Mouse (Mus musculus): ENCODE measurements around the gene Xpnpep3. TPM values are rescaled to one million over a fixed set of nuclear protein-coding genes. Genes with fewer than 3 reads are reported as not detected.

Xpnpep3 gene
- polyA plus RNA-seq, 1 experiment from 2014 or later = 7.8 TPM

GRCm38 (mm10) chr15:81378845-81379244 lies 21.1 kb upstream of the Xpnpep3 start:
- Histone ChIP-seq H3K9ac (replicated peaks; ENCODE audit: low read depth, low read length) (no peak overlapping the region), H3K4me3 (ENCODE audit: low read depth, low read length) (no peak overlapping the region), H3K9me3 (ENCODE audit: control insufficient read depth, low read depth, low read length) (no peaks in the 10 kb centered on the region), H3K27ac (ENCODE audit: low read length) (no peak overlapping the region), H3K4me1 (ENCODE audit: control insufficient read depth, insufficient read depth, low read length) (no peaks in the 10 kb centered on the region), H3K4me2 (replicated peaks; ENCODE audit: low read depth, low read length) (no peak overlapping the region), H3K36me3 (ENCODE audit: control insufficient read depth, insufficient read depth, low read length) (peaks cover 67% of the 10 kb centered on the region), H3K27me3 (ENCODE audit: control insufficient read depth, insufficient read depth, low read length) (no peaks in the 10 kb centered on the region)
- ATAC-seq (ENCODE audit: insufficient number of reproducible peaks, insufficient read depth, low FRiP score, low read depth) = no peak
- WGBS = 86% methylated on average over 2 of the region's 2 CpGs

GRCm38 (mm10) chr15:81386327-81386726 lies 13.6 kb upstream of the Xpnpep3 start:
- Histone ChIP-seq H3K36me3 (ENCODE audit: control insufficient read depth, insufficient read depth, low read length) (peaks cover 79% of the 10 kb centered on the region), H3K9me3 (ENCODE audit: control insufficient read depth, low read depth, low read length) (no peaks in the 10 kb centered on the region), H3K27me3 (ENCODE audit: control insufficient read depth, insufficient read depth, low read length) (no peaks in the 10 kb centered on the region), H3K4me1 (ENCODE audit: control insufficient read depth, insufficient read depth, low read length) (no peaks in the 10 kb centered on the region), H3K27ac (ENCODE audit: low read length) (no peak overlapping the region), H3K4me2 (replicated peaks; ENCODE audit: low read depth, low read length) (no peak overlapping the region), H3K4me3 (ENCODE audit: low read depth, low read length) (no peak overlapping the region), H3K9ac (replicated peaks; ENCODE audit: low read depth, low read length) (no peak overlapping the region)
- 95% methylated on average over 5 of the region's 5 CpGs for WGBS
- ATAC-seq (ENCODE audit: insufficient number of reproducible peaks, insufficient read depth, low FRiP score, low read depth) = no peak

- Histone ChIP-seq H3K27ac (ENCODE audit: low read length) (no peak overlapping the region), H3K9me3 (ENCODE audit: control insufficient read depth, low read depth, low read length) (no peaks in the 10 kb centered on the region), H3K9ac (replicated peaks; ENCODE audit: low read depth, low read length) (no peak overlapping the region), H3K4me1 (ENCODE audit: control insufficient read depth, insufficient read depth, low read length) (peaks cover 3% of the 10 kb centered on the region; the same call in 1 of the 2 replicates), H3K27me3 (ENCODE audit: control insufficient read depth, insufficient read depth, low read length) (no peaks in the 10 kb centered on the region), H3K36me3 (ENCODE audit: control insufficient read depth, insufficient read depth, low read length) (peaks cover 37% of the 10 kb centered on the region), H3K4me2 (replicated peaks; ENCODE audit: low read depth, low read length) (no peak overlapping the region), H3K4me3 (ENCODE audit: low read depth, low read length) (no peak overlapping the region)
- ATAC-seq (ENCODE audit: insufficient number of reproducible peaks, insufficient read depth, low FRiP score, low read depth) = no peak
Measured at GRCm38 (mm10) chr15:81392997-81393396, 6.9 kb upstream of the Xpnpep3 start.

GRCm38 (mm10) chr15:81394211-81394915 lies 5.6 kb upstream of the Xpnpep3 start:
- Histone ChIP-seq H3K27me3 (ENCODE audit: control insufficient read depth, insufficient read depth, low read length) (no peaks in the 10 kb centered on the region), H3K9ac (replicated peaks; ENCODE audit: low read depth, low read length) (no peak overlapping the region), H3K4me2 (replicated peaks; ENCODE audit: low read depth, low read length) (no peak overlapping the region), H3K27ac (ENCODE audit: low read length) (no peak overlapping the region), H3K36me3 (ENCODE audit: control insufficient read depth, insufficient read depth, low read length) (peaks cover 30% of the 10 kb centered on the region), H3K4me3 (ENCODE audit: low read depth, low read length) (no peak overlapping the region), H3K4me1 (ENCODE audit: control insufficient read depth, insufficient read depth, low read length) (peaks cover 4% of the 10 kb centered on the region; the same call in 1 of the 2 replicates), H3K9me3 (ENCODE audit: control insufficient read depth, low read depth, low read length) (no peaks in the 10 kb centered on the region)
- no peak for ATAC-seq (ENCODE audit: insufficient number of reproducible peaks, insufficient read depth, low FRiP score, low read depth)
- WGBS = 84% methylated on average over 8 of the region's 8 CpGs

- Histone ChIP-seq H3K4me1 (ENCODE audit: control insufficient read depth, insufficient read depth, low read length) (peaks cover 8% of the 10 kb centered on the region), H3K27me3 (ENCODE audit: control insufficient read depth, insufficient read depth, low read length) (no peaks in the 10 kb centered on the region), H3K4me3 (ENCODE audit: low read depth, low read length) (peak overlapping the region; percentile 98), H3K4me2 (replicated peaks; ENCODE audit: low read depth, low read length) (peak overlapping the region; percentile 74), H3K27ac (ENCODE audit: low read length) (no peak overlapping the region), H3K36me3 (ENCODE audit: control insufficient read depth, insufficient read depth, low read length) (no peaks in the 10 kb centered on the region), H3K9me3 (ENCODE audit: control insufficient read depth, low read depth, low read length) (no peaks in the 10 kb centered on the region), H3K9ac (replicated peaks; ENCODE audit: low read depth, low read length) (no peak overlapping the region)
- ATAC-seq (ENCODE audit: insufficient number of reproducible peaks, insufficient read depth, low FRiP score, low read depth) = no peak
Measured at GRCm38 (mm10) chr15:81398189-81398588, 1.7 kb upstream of the Xpnpep3 start.

GRCm38 (mm10) chr15:81399297-81399637 lies 671 bp upstream of the Xpnpep3 start:
- Histone ChIP-seq H3K27ac (ENCODE audit: low read length) (peak overlapping the region; percentile 94), H3K9ac (replicated peaks; ENCODE audit: low read depth, low read length) (peak overlapping the region; percentile 89), H3K4me2 (replicated peaks; ENCODE audit: low read depth, low read length) (peak overlapping the region; percentile 74), H3K27me3 (ENCODE audit: control insufficient read depth, insufficient read depth, low read length) (no peaks in the 10 kb centered on the region), H3K9me3 (ENCODE audit: control insufficient read depth, low read depth, low read length) (no peaks in the 10 kb centered on the region), H3K36me3 (ENCODE audit: control insufficient read depth, insufficient read depth, low read length) (no peaks in the 10 kb centered on the region), H3K4me3 (ENCODE audit: low read depth, low read length) (peak overlapping the region; percentile 98), H3K4me1 (ENCODE audit: control insufficient read depth, insufficient read depth, low read length) (peaks cover 8% of the 10 kb centered on the region)
- ATAC-seq (ENCODE audit: insufficient number of reproducible peaks, insufficient read depth, low FRiP score, low read depth) = no peak; the same call in 1 of the 2 replicates
- WGBS = under 1% methylated on average over 21 of the region's 21 CpGs

GRCm38 (mm10) chr15:81405008-81405407 lies 5.1 kb downstream of the Xpnpep3 start:
- 77% methylated on average over 3 of the region's 3 CpGs for WGBS
- Histone ChIP-seq H3K4me1 (ENCODE audit: control insufficient read depth, insufficient read depth, low read length) (peaks cover 5% of the 10 kb centered on the region; the same call in 1 of the 2 replicates), H3K4me3 (ENCODE audit: low read depth, low read length) (no peak overlapping the region), H3K4me2 (replicated peaks; ENCODE audit: low read depth, low read length) (no peak overlapping the region), H3K27me3 (ENCODE audit: control insufficient read depth, insufficient read depth, low read length) (no peaks in the 10 kb centered on the region), H3K36me3 (ENCODE audit: control insufficient read depth, insufficient read depth, low read length) (no peaks in the 10 kb centered on the region), H3K9ac (replicated peaks; ENCODE audit: low read depth, low read length) (no peak overlapping the region), H3K27ac (ENCODE audit: low read length) (no peak overlapping the region), H3K9me3 (ENCODE audit: control insufficient read depth, low read depth, low read length) (no peaks in the 10 kb centered on the region)
- no peak for ATAC-seq (ENCODE audit: insufficient number of reproducible peaks, insufficient read depth, low FRiP score, low read depth)

GRCm38 (mm10) chr15:81408199-81408598 lies 8.3 kb downstream of the Xpnpep3 start, which contains the start of gene Dnajb7:
TSS of gene Dnajb7 (minus strand) at chr15:81408299.
- H3K27me3 ChIP-seq (ENCODE audit: control insufficient read depth, insufficient read depth, low read length) = no peaks in the 10 kb centered on the region
- no peaks in the 10 kb centered on the region for H3K9me3 ChIP-seq (ENCODE audit: control insufficient read depth, low read depth, low read length)
- H3K36me3 ChIP-seq (ENCODE audit: control insufficient read depth, insufficient read depth, low read length) = no peaks in the 10 kb centered on the region
- ATAC-seq (ENCODE audit: insufficient number of reproducible peaks, insufficient read depth, low FRiP score, low read depth) = no peak
- no peak within 1 kb of the TSS for H3K27ac ChIP-seq (ENCODE audit: low read length)
- no peak within 1 kb of the TSS for H3K9ac ChIP-seq (replicated peaks; ENCODE audit: low read depth, low read length)
- WGBS = 96% methylated on average over 1 of the region's 1 CpGs
- no peak within 1 kb of the TSS for H3K4me2 ChIP-seq (replicated peaks; ENCODE audit: low read depth, low read length)
- no peak within 1 kb of the TSS for H3K4me3 ChIP-seq (ENCODE audit: low read depth, low read length)
- no peaks in the 10 kb centered on the region for H3K4me1 ChIP-seq (ENCODE audit: control insufficient read depth, insufficient read depth, low read length)

All from stomach, embryonic 14.5 days (tissue).